Mouse (Mus musculus) cerebellum, adult 2 months (tissue): ENCODE measurements at regions not wholly inside any gene's neighbourhood (a gene's known extent, or its start where the extent isn't known, plus 50 kb on each side); places are given as distances from the start of the nearest gene placed in this dataset.

ENCODE experiments used
- CTCF ChIP-seq: fragments of 200-500 bp; IDR thresholded peaks from 2 replicates; pipeline ENCODE4 v1.5.1; 2011; ENCODE audit warnings: low read depth, mild to moderate bottlenecking, control low read depth, low read length, moderate library complexity, borderline replicate concordance; ENCODE audit not compliant: insufficient read depth
- POLR2A ChIP-seq: fragments of 200-500 bp; IDR thresholded peaks from 2 replicates; pipeline ENCODE4 v1.6.1; 2011; ENCODE audit warnings: low read length, control low read depth, borderline replicate concordance; ENCODE audit not compliant: insufficient read depth

GRCm38 (mm10) chr16:78204332-78204731 lies 97.0 kb upstream of the Cxadr start:
- no peak for TF ChIP-seq CTCF
- TF ChIP-seq POLR2A, result no peak
